Mouse (Mus musculus) G1E-ER4 (cell line): Measurements from ENCODE around the gene Emsy. TPM values are rescaled to one million over a fixed set of nuclear protein-coding genes. Genes with fewer than 3 reads are reported as not detected.

Experiments
- GATA1 ChIP-seq: IDR thresholded peaks from one replicate; pipeline ENCODE4 v1.8.0; 2012; ENCODE audit warnings: low read length, inconsistent platforms
- polyA plus RNA-seq: library from polyadenylated mRNA; stranded (reverse); fragments of >175 nt; gene quantifications from 2 replicates; pipeline ENCODE4 v1.2.3, GENCODE M21; 2012

Emsy gene
- polyA plus RNA-seq, 1 experiment, result 2.8 TPM

- TF ChIP-seq GATA1, result peak; percentile 71
Measured at GRCm38 (mm10) chr7:98674344-98674743, 17.8 kb upstream of the Emsy start.

- no peak for TF ChIP-seq GATA1
Measured at GRCm38 (mm10) chr7:98672241-98672955, 15.8 kb upstream of the Emsy start.

- no peak for TF ChIP-seq GATA1
Measured at GRCm38 (mm10) chr7:98671416-98671815, 14.8 kb upstream of the Emsy start.

- TF ChIP-seq GATA1, result no peak
Measured at GRCm38 (mm10) chr7:98670831-98671230, 14.2 kb upstream of the Emsy start.

- TF ChIP-seq GATA1, result no peak
Measured at GRCm38 (mm10) chr7:98667956-98668746, 11.6 kb upstream of the Emsy start.

- TF ChIP-seq GATA1, result no peak
Measured at GRCm38 (mm10) chr7:98665726-98666125, 9.1 kb upstream of the Emsy start.

GRCm38 (mm10) chr7:98665166-98665565, 8.6 kb upstream of the Emsy start:
- no peak for TF ChIP-seq GATA1

- no peak for TF ChIP-seq GATA1
Measured at GRCm38 (mm10) chr7:98655681-98656530, 677 bp downstream of the Emsy start.

GRCm38 (mm10) chr7:98651651-98652050, 4.9 kb downstream of the Emsy start:
- no peak for TF ChIP-seq GATA1

GRCm38 (mm10) chr7:98644238-98644637, 12.3 kb downstream of the Emsy start:
- TF ChIP-seq GATA1, result no peak

- no peak for TF ChIP-seq GATA1
Measured at GRCm38 (mm10) chr7:98636607-98637006, 20.0 kb downstream of the Emsy start.

- no peak for TF ChIP-seq GATA1
Measured at GRCm38 (mm10) chr7:98633032-98633431, 23.6 kb downstream of the Emsy start.

- no peak for TF ChIP-seq GATA1
Measured at GRCm38 (mm10) chr7:98629947-98630346, 26.6 kb downstream of the Emsy start.

GRCm38 (mm10) chr7:98617739-98618138, 38.8 kb downstream of the Emsy start:
- TF ChIP-seq GATA1, result no peak

- no peak for TF ChIP-seq GATA1
Measured at GRCm38 (mm10) chr7:98612936-98613335, 43.6 kb downstream of the Emsy start.

GRCm38 (mm10) chr7:98608520-98608919, 48.1 kb downstream of the Emsy start:
- TF ChIP-seq GATA1, result no peak
